Mouse (Mus musculus): ENCODE results near the gene Ncan. TPM values are rescaled to one million over a fixed set of nuclear protein-coding genes. Genes with fewer than 3 reads are reported as not detected.
"Not testable (repeated sequence)": the region's sequence is repeated elsewhere in the genome, so short reads cannot be mapped to it uniquely, and the experiment has no call there.

Gene Ncan
- total RNA-seq, 1 experiment from 2014 or later, result not detected

DNA sequence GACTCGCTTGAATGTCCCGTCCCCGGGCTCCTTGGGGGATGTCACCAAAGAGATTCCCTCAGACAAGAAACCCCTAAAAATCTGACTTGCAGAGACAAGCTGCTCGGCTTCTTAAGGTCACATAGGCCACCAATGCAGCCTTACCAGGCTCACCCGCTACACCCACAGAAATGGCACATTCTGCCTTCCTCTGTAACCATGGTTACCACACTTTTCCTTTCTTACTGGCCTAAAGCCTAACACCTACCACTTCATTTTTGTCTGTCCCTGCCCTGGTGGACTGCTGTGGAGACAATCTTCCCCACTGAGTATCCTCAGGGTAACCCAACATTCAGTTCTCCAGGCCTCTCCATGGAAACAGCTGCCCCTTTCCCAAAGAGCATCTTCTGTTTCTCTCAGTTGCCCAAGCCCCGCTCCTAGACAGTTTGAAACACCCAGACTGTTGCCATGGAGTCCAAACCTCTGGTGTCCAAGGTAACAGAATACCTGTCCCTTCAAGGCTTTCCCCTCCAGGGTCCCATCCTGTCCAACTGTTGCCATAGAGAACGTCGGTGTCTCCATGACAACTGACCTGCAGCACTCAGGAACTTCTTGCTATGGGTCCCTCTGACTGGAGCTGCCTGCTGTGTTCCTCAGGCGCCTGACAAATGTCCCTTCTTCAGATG is 31.2 kb downstream of the Ncan start:
- no peak for ATAC-seq (ENCODE audit: extremely low read depth, insufficient number of reproducible peaks, low FRiP score, poor library complexity, severe bottlenecking)

DNA sequence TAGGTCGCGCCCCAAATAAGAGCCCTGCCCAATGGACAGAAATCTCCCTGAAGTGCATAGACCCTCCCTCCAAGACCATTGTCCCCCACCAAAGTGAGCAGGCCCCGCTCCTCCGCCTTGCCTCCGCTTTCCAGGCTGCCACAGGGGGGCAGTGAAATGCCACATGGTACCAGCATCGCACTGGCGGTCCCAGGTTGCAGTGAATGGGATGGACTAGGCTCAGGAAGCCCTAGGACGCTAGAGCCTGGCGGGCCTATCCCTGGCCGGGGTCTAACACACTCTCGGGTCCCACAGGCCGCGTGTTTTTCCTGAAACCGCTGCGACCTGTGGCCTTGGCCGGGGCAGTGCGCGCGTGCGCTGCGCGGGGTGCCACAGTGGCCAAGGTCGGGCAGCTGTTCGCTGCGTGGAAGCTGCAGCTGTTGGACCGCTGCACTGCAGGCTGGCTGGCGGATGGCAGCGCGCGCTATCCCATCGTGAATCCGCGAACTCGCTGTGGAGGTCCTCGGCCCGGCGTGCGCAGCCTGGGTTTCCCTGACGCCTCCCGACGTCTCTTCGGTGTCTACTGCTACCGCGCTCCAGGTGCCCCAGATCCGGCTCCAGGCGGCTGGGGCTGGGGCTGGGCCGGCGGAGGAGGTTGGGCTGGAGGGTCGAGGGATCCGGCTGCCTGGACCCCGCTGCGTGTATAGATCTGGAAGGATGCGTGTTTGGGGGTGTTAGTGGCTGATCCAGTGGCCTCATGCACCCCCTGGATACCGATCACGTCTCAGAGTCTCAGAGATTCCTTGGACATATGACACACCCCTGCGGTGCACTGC is 32.6 kb downstream of the Ncan start:
- ATAC-seq (ENCODE audit: extremely low read depth, insufficient number of reproducible peaks, low FRiP score, poor library complexity, severe bottlenecking), result no peak; the same call in 1 of the 2 replicates

DNA sequence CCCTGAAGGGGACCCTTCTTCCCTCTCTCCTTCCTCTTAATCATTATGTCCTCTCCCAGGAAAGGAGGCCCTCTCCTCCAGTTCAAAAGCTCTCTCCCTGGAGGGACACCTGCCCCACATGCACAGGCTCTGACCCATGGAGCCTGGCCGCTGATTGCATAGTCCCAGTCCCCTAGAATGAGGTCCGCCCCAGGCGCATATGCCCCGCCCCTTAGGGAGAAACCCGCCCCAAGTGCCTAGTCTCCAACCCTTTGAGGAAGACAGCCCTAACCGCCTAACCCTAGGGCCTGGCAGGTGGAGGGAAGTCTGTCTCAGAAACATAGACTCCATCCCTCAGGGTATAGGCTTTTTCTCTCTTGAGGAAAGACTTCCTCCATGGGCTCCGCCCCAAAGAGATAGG is 33.4 kb downstream of the Ncan start:
- no peak for ATAC-seq (ENCODE audit: extremely low read depth, insufficient number of reproducible peaks, low FRiP score, poor library complexity, severe bottlenecking)

DNA sequence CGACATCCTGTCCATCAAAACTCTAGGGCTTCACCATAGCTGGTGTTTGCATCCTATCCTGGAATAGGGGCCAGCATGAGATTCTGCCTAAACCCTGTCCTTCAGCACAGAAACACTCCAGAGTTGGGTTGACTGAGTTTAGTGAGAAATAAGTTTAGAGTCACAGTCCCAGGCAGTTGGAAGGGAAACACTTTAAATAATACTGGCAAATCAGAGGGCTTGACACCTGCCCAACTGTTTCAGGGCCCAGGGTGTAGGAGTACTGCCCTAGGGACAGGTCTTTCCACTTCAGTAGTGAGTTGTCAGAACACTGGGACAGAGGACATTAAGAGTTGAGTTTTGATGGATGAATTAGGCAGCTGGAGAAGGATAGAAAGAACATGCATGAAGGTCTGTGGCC is 34.5 kb downstream of the Ncan start:
- no peak for ATAC-seq (ENCODE audit: extremely low read depth, insufficient number of reproducible peaks, low FRiP score, poor library complexity, severe bottlenecking)

DNA sequence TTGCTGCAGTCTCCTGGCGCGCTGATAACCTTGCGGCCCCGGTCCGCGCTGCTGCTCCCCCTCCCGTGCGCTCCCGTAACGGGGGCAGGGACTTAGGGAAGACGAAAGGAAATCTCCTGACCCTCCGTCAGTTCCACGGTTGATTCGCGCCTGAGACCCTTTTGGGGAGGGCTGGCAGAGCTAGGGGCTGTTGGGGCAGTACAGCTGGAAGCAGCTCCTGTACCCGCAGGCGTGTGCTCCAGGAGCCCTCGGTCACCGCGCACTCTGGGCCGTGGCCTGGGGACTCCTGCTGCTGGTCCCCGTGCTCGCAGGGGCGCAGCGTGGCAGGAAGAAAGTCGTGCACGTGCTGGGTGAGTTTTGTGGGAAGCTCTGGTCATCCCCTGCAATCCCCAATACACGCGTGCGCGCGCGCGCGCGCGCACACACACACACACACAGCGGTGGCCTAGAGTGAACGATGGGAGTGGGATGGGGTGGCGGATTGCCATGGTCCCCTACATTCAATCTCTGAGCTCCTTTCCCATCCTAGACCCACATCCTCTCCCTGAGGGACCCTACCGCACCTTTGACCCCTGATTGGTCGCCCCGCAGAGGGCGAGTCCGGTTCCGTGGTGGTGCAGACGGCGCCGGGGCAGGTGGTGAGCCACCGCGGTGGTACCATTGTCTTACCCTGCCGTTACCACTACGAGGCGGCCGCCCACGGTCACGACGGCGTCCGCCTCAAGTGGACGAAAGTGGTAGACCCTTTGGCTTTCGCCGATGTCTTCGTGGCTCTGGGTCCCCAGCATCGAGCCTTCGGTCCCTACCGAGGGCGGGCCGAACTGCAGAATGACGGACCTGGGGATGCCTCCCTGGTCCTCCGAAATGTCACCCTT is 36.2 kb downstream of the Ncan start:
- no peak for ATAC-seq (ENCODE audit: extremely low read depth, insufficient number of reproducible peaks, low FRiP score, poor library complexity, severe bottlenecking)

DNA sequence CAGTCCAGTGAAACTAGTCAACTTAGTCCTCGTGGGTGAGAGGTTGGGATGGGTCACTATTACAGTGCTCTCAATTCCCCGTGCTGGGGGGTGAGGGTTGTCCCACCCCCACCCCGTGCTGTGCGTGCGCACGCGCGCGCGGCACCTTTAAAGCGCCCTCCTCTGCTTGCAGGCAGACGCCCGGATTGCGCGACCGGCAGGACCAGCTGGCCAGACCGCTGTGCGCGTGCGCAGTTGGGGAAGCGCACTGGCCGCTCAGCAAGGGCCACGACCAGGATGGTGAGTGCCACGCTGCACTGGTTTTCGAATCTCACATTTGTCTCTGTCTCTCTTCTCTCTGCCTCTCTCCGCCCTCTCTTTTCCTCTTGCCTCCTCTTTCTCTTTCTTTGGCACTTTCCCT is 37.4 kb downstream of the Ncan start, which contains the start of gene Hapln4:
Gene Hapln4 (plus strand): TSS at position 173 of the 400 bp plus-strand sequence.
- ATAC-seq (ENCODE audit: extremely low read depth, insufficient number of reproducible peaks, low FRiP score, poor library complexity, severe bottlenecking), result no peak

DNA sequence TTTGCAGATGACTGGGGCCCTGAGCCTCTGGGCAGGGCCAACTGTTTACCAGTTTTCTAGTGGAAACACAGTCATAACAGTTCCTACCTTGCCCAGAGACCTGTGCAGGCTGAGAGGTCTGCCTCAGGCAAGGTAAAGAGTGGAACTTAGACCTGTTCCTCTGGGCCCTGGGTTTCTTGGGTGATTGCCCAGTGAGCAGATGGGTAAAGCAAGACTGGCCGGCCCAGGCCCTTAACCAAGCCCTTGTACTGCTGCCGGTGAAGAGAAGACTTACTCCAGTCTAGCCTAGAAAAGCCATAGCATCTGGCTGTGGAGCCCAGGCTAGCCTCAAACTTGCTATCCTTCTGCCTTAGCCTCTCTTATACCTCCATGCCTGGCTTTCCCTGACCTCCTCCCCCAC is 38.7 kb downstream of the Ncan start:
- ATAC-seq (ENCODE audit: extremely low read depth, insufficient number of reproducible peaks, low FRiP score, poor library complexity, severe bottlenecking), result no peak

DNA sequence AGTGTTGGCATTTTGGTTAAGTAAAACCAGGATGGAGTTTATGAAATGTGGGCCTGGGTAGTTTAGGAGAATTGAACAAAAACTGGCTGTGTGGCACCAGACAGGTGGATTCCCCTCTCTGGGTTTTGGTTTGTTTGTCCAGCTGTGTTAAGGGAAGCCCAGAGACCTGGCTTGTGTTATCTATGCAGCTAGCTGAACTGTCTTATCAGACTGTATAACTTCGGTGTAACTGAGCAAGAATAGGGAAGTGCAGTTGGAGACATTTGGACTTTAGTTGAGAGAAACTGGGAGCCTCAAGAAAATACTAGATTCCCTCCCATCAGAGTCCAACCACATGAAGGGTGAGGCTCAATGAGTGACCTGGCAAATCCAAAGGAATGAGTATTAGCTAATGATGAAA is 47.0 kb downstream of the Ncan start:
- no peak for ATAC-seq (ENCODE audit: extremely low read depth, insufficient number of reproducible peaks, low FRiP score, poor library complexity, severe bottlenecking)

DNA sequence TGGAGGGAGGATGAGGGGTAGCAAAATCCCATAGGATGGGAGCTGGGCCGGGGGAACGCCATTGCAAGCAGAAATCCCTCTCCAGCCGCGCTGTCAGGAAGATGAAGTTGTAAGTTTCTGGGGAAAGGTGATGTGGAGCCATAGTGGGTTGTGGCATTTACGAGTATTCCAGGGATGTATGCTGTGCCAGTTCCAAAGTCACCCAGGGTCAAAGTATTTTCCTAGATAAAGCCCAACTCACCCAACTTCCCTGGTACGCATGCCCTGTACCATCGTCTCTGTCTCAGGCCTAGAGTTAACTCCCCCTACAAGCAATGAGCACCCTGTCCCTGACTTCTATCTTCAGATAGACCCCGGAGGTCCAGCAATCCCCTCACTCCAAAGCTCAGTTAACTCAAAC is 47.6 kb downstream of the Ncan start:
- no peak for ATAC-seq (ENCODE audit: extremely low read depth, insufficient number of reproducible peaks, low FRiP score, poor library complexity, severe bottlenecking)

DNA sequence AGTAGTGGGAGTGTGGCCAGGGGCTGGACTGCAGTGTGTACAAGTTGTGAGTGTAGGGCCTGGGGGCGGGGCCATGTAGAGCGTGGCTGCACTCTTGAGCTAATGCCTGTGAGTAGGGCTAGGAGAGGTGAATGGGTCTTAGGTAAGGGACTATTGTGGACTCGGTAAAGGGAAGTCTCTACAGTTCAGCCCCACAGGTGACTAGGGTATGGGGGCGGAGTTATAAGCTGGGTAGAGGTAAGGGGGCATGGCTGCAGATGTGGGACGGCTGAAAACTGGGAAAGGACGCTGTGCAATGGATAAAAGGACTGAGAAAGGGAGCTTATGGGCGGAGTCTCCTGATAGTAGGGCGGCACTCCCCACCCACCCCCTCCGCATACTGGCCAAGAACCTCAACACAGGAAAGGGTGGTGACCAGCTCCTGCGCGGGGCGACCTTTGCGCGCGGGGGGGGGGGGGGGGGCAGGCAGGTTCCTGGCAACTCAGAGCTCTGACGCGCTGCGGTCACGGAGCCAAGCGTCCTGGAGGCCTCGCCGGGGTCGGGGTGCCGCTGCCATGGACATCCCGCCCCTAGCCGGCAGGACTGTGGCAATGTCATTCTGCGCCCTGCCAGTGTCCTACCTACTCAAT is 48.1 kb downstream of the Ncan start, which contains the start of gene Tm6sf2:
Gene Tm6sf2 (plus strand): TSS at position 484 of the 629 bp plus-strand sequence.
- ATAC-seq (ENCODE audit: extremely low read depth, insufficient number of reproducible peaks, low FRiP score, poor library complexity, severe bottlenecking), result no peak

DNA sequence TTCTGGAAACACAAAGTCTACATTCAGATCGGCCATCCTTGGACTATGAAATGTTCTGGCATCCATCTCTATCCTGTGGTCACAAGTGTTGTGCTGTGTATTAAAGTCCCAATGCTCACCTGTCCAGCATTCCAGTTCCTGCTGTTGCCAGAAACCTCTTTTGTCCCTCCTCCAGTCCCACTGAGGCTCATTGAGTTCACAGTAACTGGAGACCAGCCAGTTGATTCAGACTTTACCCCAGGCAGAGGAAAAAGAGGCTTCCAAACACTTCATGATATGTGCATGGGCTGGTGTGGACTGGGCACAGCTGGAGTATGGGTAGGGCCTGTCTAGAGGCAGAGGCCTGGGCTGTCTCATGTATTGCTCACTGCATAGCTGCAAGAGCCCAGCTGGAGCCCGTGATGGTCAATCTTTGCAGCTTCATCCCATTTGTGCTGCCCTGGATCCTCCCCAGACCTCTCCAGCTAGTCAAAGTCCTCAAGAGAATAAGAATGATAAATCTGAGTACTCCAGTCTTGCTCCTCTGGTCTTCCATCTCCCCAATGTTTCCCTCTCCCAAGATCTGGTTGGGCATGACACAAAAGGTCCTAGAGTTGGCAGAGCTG is 48.7 kb downstream of the Ncan start:
- ATAC-seq (ENCODE audit: extremely low read depth, insufficient number of reproducible peaks, low FRiP score, poor library complexity, severe bottlenecking), result no peak

DNA sequence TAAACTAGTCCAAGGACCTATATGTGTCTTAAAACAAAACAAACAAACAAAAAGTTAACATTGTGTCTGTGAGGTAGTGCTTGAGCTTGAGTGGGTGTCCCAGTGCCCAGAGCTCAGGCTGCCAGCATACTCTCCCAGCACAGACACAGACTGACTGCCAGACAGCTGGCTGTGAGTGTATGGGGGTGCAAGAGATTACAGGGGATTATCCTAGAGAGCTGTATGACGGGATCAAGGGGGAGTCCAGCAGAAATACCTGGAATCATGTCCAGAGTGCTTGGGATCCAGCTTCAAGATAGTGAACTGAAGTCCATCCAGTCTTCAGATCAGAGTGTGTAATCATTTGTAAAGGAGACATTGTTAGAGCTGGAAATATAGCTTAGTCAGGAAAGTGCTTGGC is 63.0 kb downstream of the Ncan start:
- no peak for ATAC-seq (ENCODE audit: extremely low read depth, insufficient number of reproducible peaks, low FRiP score, poor library complexity, severe bottlenecking)

DNA sequence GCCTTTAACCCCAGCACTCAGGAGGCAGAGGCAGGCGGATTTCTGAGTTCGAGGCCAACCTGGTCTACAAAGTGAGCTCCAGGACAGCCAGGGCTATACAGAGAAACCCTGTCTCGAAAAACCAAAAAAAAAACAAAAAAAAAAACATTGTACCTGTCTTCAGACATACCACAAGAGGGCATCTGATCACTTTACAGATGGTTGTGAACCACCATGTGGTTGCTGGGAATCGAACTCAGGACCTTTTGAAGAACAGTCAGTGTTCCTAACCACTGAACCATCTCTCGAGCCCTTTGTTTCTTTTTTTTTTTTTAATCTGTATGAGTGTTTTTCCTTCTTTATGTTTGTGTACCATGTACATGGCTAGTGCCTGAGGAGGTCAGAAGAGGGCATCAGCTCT is 70.2 kb downstream of the Ncan start:
- ATAC-seq (ENCODE audit: extremely low read depth, insufficient number of reproducible peaks, low FRiP score, poor library complexity, severe bottlenecking), result not testable (repeated sequence)

DNA sequence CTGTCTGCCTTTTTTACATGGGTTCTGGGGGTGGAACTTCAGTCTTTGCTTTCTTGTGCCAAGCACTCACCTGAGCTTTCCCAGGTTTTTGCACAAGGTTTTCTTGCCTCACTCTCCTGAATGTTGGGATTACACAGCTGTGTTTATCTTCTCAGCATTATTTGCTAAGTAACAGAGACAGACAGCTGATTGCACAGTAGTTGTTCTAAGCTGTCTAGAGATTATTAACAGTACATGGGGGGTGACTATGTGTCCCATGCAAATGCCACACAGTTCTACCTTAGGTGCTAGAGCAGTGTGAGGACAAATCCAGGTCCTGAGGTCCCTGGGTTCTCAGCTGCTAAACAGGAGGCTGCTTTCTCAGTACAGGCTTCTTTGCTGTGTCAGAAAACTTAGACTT is 71.0 kb downstream of the Ncan start:
- ATAC-seq (ENCODE audit: extremely low read depth, insufficient number of reproducible peaks, low FRiP score, poor library complexity, severe bottlenecking), result no peak

DNA sequence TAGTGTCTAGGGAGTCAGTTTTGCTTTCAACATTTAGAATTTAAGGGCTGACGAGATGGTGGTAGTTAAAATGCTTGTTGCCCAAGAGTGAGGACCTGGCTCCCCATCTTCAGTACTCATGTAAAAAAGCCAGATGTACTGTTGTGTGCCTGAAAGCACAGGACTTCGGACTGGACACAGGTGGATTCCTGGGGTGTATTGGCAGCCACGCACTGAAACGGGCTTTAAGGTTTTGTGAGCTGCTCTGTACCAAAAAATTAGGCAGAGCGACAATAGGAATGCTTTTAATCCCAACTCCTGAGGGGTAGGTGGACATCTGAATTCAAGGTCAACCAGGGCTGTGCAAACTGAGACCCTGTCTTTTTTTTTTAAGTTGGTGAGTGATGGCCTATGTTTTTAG is 76.7 kb downstream of the Ncan start:
- no peak for ATAC-seq (ENCODE audit: extremely low read depth, insufficient number of reproducible peaks, low FRiP score, poor library complexity, severe bottlenecking)
